Mouse (Mus musculus): ENCODE measurements around the gene Samd5. TPM values are rescaled to one million over a fixed set of nuclear protein-coding genes. Genes with fewer than 3 reads are reported as not detected.

Samd5 gene
- polyA plus RNA-seq, 1 experiment = 0.07 TPM

DNA sequence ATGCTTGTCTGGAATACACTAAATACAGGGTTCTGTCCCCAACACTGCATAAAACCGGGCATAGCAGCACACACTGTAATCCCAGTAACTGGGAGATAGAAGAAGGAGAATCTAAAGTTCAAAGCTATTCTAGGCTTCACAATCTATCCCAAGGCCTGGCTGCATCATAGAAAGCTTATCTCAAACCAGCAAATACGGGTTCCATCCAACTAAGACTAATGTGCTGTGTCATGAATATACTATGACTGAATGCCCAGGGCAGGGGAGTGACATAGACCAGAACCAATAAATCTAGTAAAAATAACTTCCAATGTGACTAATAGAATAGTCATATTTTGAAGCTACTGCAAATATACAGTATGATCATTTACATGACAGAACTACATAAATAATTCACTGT is 35.0 kb downstream of the Samd5 start:
- no peaks in the 10 kb centered on the region for H3K27me3 ChIP-seq (ENCODE audit: control insufficient read depth, insufficient read depth, low read length)
- no peaks in the 10 kb centered on the region for H3K36me3 ChIP-seq (ENCODE audit: control insufficient read depth, insufficient read depth, low read length)
- TF ChIP-seq POLR2A (IDR thresholded peaks at IDR 0.05; ENCODE audit: low read depth, low read length) (no peak), CTCF (IDR thresholded peaks at IDR 0.05; ENCODE audit: extremely low read depth, insufficient read depth, insufficient read length, insufficient replicate concordance) (no peak)
- 86% methylated on average over 2 of the region's 2 CpGs for WGBS
- no peak overlapping the region for H3K4me3 ChIP-seq (ENCODE audit: extremely low read depth, insufficient read depth, insufficient read length)
- DNase-seq (ENCODE audit: low read depth in 1 of 2, low spot score in 2 of 2) = no peak
- H3K27ac ChIP-seq (ENCODE audit: insufficient read depth, low read length) = no peak overlapping the region
- no peaks in the 10 kb centered on the region for H3K4me1 ChIP-seq (ENCODE audit: control insufficient read depth, insufficient read depth, insufficient read length)

DNA sequence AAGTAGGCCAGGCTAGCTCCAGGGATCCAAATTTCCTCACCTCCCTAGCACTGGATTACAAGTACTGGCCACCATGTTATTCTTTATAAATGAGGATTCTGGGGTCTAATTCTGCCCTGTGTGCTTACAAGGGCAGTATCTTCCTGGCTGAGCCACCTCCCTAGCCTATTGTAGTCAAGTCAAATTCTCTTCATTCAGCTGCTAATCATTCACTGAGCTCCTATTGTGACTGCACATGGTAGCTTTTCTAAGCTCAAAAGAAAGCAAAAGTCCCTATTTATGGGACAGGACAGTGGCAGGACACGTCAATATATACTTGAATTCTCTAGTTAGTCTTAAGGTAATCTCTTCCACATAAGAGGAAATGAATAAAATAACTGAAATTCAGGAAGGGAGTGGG is 49.7 kb downstream of the Samd5 start:
- Histone ChIP-seq H3K36me3 (ENCODE audit: control insufficient read depth, insufficient read depth, low read length) (no peaks in the 10 kb centered on the region), H3K27ac (ENCODE audit: insufficient read depth, low read length) (no peak overlapping the region), H3K4me3 (ENCODE audit: extremely low read depth, insufficient read depth, insufficient read length) (no peak overlapping the region), H3K27me3 (ENCODE audit: control insufficient read depth, insufficient read depth, low read length) (no peaks in the 10 kb centered on the region), H3K4me1 (ENCODE audit: control insufficient read depth, insufficient read depth, insufficient read length) (no peaks in the 10 kb centered on the region)
- WGBS = 70% methylated on average over 1 of the region's 1 CpGs
- TF ChIP-seq CTCF (IDR thresholded peaks at IDR 0.05; ENCODE audit: extremely low read depth, insufficient read depth, insufficient read length, insufficient replicate concordance) (no peak), POLR2A (IDR thresholded peaks at IDR 0.05; ENCODE audit: low read depth, low read length) (no peak)
- DNase-seq (ENCODE audit: low read depth in 1 of 2, low spot score in 2 of 2) = no peak

DNA sequence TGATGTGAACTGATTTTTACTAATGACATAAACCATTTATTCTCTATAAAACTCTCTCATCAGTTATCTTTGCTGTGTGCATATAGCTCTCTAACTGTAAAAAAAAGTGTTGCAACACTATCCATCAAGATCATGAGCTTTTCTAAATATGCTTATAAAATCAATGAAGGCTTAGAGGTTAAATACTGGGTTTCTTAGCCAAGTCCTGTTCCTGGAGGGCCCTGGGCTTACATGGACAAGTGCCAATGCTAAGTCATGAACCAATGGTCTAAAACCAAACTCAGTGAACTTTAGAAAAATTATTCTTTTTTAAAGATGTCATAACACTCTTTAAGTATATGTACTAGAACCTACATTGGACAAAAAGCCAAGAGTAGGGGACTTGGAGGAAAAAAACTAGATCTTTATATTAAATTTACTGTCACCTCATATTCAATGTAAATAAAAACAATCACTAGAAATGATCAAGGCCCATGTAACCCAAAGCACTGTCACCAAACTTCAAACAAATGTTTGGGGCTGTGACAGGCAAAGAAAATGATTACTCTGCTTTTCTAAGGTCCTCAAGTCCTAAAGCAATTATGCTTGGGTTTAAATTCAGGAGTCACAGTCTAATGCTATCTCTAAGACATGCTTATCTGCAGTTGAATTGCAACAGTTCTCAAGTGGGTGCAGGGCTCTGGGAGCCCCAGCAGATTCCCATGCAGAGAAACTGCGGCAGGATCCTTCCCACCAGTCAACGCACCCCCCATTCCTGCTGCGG is 52.9 kb downstream of the Samd5 start:
- no peak for DNase-seq (ENCODE audit: low read depth in 1 of 2, low spot score in 2 of 2)
- WGBS = 88% methylated on average over 3 of the region's 3 CpGs
- no peak overlapping the region for H3K4me3 ChIP-seq (ENCODE audit: extremely low read depth, insufficient read depth, insufficient read length)
- no peak overlapping the region for H3K27ac ChIP-seq (ENCODE audit: insufficient read depth, low read length)
- no peaks in the 10 kb centered on the region for H3K4me1 ChIP-seq (ENCODE audit: control insufficient read depth, insufficient read depth, insufficient read length)
- TF ChIP-seq POLR2A (IDR thresholded peaks at IDR 0.05; ENCODE audit: low read depth, low read length) = no peak
- no peak for TF ChIP-seq CTCF (IDR thresholded peaks at IDR 0.05; ENCODE audit: extremely low read depth, insufficient read depth, insufficient read length, insufficient replicate concordance)
- H3K27me3 ChIP-seq (ENCODE audit: control insufficient read depth, insufficient read depth, low read length) = no peaks in the 10 kb centered on the region; the same call in 1 of the 2 replicates
- H3K36me3 ChIP-seq (ENCODE audit: control insufficient read depth, insufficient read depth, low read length) = no peaks in the 10 kb centered on the region

DNA sequence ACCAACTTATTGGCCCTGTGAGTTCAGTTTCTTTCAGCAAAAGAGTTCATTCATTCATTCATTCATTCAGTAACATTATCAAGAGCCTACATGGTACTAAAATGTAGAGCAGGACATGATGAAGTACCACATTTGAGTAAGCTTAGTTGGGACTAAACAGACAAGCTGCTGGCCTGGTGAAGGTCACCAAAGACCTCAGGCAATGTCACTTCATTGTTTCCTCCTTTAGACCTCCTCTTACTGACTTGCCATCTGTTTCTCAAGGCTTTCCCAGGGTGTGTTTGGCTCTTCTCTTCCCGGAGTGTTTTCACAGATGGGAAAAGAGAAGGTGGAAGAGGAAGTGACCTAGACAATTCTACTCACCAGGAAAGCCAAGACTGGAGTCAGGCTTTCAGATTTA is 54.0 kb downstream of the Samd5 start:
- Histone ChIP-seq H3K36me3 (ENCODE audit: control insufficient read depth, insufficient read depth, low read length) (no peaks in the 10 kb centered on the region), H3K4me3 (ENCODE audit: extremely low read depth, insufficient read depth, insufficient read length) (no peak overlapping the region), H3K4me1 (ENCODE audit: control insufficient read depth, insufficient read depth, insufficient read length) (no peaks in the 10 kb centered on the region), H3K27me3 (ENCODE audit: control insufficient read depth, insufficient read depth, low read length) (no peaks in the 10 kb centered on the region; the same call in 1 of the 2 replicates), H3K27ac (ENCODE audit: insufficient read depth, low read length) (no peak overlapping the region)
- 21% methylated on average over 1 of the region's 1 CpGs for WGBS
- no peak for DNase-seq (ENCODE audit: low read depth in 1 of 2, low spot score in 2 of 2)
- no peak for TF ChIP-seq CTCF (IDR thresholded peaks at IDR 0.05; ENCODE audit: extremely low read depth, insufficient read depth, insufficient read length, insufficient replicate concordance)
- TF ChIP-seq POLR2A (IDR thresholded peaks at IDR 0.05; ENCODE audit: low read depth, low read length) = no peak

DNA sequence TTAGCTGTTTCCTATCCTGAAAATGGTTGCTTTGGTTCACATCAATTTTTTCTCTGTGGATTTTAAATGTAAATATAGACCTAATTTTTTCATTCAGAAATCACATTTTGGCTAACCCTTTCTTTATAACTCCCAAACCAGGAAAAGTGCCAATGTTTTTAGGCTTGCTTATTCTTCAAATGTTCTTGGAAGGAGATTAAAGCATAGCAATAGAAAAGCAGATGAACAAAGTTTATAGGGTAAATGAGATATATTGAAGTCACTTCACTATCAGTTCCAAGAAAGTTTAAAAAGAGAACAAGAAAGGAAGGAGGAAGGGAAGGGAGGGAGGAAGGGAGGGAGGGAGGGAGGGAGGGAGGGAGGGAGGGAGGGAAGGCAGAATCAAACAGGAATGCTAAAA is 60.0 kb downstream of the Samd5 start:
- TF ChIP-seq CTCF (IDR thresholded peaks at IDR 0.05; ENCODE audit: extremely low read depth, insufficient read depth, insufficient read length, insufficient replicate concordance) (no peak), POLR2A (IDR thresholded peaks at IDR 0.05; ENCODE audit: low read depth, low read length) (no peak)
- no peak for DNase-seq (ENCODE audit: low read depth in 1 of 2, low spot score in 2 of 2)
- Histone ChIP-seq H3K36me3 (ENCODE audit: control insufficient read depth, insufficient read depth, low read length) (no peaks in the 10 kb centered on the region), H3K4me1 (ENCODE audit: control insufficient read depth, insufficient read depth, insufficient read length) (no peaks in the 10 kb centered on the region), H3K27me3 (ENCODE audit: control insufficient read depth, insufficient read depth, low read length) (no peaks in the 10 kb centered on the region; the same call in 1 of the 2 replicates), H3K4me3 (ENCODE audit: extremely low read depth, insufficient read depth, insufficient read length) (no peak overlapping the region), H3K27ac (ENCODE audit: insufficient read depth, low read length) (no peak overlapping the region)

DNA sequence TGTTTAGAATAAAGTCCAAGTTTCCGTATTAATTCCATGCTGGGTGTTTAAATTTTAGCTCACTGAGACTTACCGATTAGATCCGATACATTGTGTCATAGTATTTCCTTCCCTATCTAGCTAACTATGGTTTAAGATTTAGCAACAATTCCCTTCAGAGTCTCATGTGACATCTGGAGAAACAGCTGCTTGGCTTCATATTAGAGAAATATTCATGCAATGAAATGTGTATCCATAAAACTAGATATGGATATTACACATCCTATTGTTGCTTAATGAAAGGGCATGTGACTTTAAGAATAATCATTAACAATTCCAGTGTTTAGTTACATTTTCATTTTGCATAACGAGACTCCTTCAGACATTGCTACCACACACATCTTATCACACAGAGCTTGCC is 66.2 kb downstream of the Samd5 start:
- DNase-seq (ENCODE audit: low read depth in 1 of 2, low spot score in 2 of 2) = no peak
- no peaks in the 10 kb centered on the region; the same call in 1 of the 2 replicates for H3K27me3 ChIP-seq (ENCODE audit: control insufficient read depth, insufficient read depth, low read length)
- H3K27ac ChIP-seq (ENCODE audit: insufficient read depth, low read length) = no peak overlapping the region
- H3K36me3 ChIP-seq (ENCODE audit: control insufficient read depth, insufficient read depth, low read length) = no peaks in the 10 kb centered on the region
- 91% methylated on average over 4 of the region's 4 CpGs for WGBS
- H3K4me3 ChIP-seq (ENCODE audit: extremely low read depth, insufficient read depth, insufficient read length) = no peak overlapping the region
- TF ChIP-seq CTCF (IDR thresholded peaks at IDR 0.05; ENCODE audit: extremely low read depth, insufficient read depth, insufficient read length, insufficient replicate concordance) = no peak
- no peak for TF ChIP-seq POLR2A (IDR thresholded peaks at IDR 0.05; ENCODE audit: low read depth, low read length)
- no peaks in the 10 kb centered on the region for H3K4me1 ChIP-seq (ENCODE audit: control insufficient read depth, insufficient read depth, insufficient read length)

DNA sequence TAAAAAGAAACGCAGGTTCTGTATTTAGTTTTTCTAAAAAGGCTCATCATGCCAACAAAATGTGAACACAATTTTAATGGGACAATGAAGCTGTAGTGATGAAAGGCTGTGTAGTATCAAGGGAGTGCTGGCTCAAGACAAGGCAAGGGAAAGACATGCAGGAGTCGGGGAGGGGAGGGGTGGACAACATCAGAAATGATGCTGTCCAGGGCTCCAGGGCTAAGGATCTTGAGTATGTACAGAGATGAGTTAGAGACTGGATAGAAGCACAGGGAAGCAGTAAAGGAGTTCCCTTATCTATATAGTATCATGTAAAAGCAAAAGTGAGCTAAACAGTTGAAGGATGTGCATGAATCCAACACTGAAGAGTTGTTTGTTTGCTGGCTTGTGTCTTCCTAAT is 67.9 kb downstream of the Samd5 start:
- 92% methylated on average over 2 of the region's 2 CpGs for WGBS
- no peak overlapping the region for H3K4me3 ChIP-seq (ENCODE audit: extremely low read depth, insufficient read depth, insufficient read length)
- no peak for DNase-seq (ENCODE audit: low read depth in 1 of 2, low spot score in 2 of 2)
- H3K36me3 ChIP-seq (ENCODE audit: control insufficient read depth, insufficient read depth, low read length) = no peaks in the 10 kb centered on the region
- no peak for TF ChIP-seq POLR2A (IDR thresholded peaks at IDR 0.05; ENCODE audit: low read depth, low read length)
- TF ChIP-seq CTCF (IDR thresholded peaks at IDR 0.05; ENCODE audit: extremely low read depth, insufficient read depth, insufficient read length, insufficient replicate concordance) = no peak
- no peaks in the 10 kb centered on the region; the same call in 1 of the 2 replicates for H3K27me3 ChIP-seq (ENCODE audit: control insufficient read depth, insufficient read depth, low read length)
- H3K4me1 ChIP-seq (ENCODE audit: control insufficient read depth, insufficient read depth, insufficient read length) = no peaks in the 10 kb centered on the region
- H3K27ac ChIP-seq (ENCODE audit: insufficient read depth, low read length) = no peak overlapping the region
